Mouse (Mus musculus): ENCODE measurements around the gene Clec4n.
"Not testable (repeated sequence)": the region's sequence is repeated elsewhere in the genome, so short reads cannot be mapped to it uniquely, and the experiment has no call there.

The Clec4n gene

DNA sequence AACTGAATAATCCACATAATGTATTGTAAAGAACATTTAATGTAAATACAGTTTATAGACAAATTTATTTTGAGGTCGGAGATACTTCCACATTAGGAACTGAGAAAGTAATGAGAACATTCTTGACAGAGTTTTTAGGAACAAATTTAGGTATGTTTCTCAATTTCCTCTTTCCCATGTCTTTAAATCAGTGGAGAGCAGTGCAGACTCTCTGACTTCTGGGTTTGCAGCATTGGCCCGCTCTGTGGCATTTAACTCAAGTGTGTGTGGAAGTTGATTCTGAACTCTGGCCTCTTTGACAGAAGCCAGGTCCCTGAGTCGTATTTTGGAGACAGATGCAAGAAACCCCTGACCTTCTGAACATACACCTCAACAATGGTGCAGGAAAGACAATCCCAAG lies at the start of gene Clec4n:
Gene Clec4n, plus strand, starts transcription at position 200 of the 400 bp plus-strand sequence.
- DNase-seq (ENCODE audit: low spot score in 2 of 2) = no peak

DNA sequence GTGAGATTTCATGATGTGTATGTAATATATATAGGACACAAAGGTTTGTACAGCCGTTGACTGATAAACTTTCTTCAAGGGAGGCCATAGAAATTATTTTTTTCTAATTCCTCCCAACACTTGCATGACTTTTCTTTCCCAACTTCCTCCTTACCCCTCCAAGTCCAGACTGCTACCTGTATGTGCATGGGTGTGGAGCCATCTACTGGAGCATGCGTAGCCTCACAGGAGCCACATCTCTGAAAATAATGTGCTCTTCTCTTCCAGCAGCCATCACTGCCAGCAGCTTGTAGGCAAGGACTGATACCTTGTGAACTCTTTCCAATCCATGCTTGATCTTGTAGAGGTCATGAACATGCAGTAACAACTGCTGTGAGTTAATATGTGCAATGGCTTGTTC lies 44.8 kb upstream of the Clec4n start:
- not testable (repeated sequence) for DNase-seq (ENCODE audit: low spot score in 2 of 2)

DNA sequence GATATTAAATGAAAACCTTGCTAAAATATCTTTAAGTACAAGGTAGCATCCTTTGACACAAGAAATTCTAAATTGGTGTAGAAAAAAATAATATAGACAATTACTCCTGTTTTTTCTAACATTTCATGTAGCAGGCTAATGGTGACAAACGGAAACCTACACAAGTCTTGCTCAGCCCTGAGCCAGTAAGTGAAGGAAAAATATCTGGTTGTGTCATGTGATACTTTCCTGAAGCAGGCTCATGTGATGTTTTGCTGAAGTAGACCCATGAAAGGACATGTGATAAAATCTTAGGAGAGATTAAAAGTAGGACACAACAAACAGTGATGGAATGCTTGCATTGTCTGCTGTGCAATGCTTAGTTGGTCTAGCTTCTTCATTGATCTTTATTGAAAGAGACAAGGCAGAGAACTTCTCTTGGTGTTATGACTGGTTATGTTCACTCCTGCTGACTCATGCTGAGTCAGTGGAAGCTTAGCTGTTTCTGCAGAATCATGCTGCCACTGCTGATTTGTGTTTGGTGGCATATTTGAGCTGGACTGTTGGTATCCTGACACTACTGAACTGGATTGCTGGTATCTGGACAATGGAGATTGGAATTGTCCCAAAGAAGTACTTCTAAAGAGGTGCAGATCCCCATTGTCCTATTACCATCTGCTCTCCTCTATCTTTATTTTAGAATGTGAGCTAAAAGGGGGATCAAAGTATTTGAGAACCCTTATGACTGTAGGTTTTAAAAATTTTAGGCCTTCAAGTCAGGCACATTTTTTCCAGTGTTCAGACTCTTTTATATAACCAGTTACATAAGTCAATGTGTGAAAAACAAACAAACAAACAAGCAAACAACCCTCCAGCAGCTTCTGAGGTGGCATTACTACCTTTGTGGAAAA lies 22.2 kb upstream of the Clec4n start:
- DNase-seq (ENCODE audit: low spot score in 2 of 2) = peak in 1 of 2 experiments; percentile 3

DNA sequence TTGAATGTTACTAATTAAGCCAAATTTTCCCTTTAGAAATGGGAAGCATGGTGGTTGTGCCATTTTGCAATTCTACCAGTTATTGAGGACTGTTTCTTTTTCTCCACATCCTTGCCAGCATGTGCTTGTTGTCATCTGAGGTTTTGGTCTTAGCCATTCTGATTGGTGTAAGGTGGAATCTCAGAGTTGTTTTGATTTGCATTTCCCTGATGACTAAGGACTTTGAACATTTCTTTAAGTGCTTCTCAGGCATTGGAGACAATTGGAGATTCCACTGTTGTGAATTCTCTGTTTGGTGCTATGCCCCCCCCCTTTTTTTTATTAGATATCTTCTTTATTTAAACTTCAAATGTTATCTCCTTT lies 21.6 kb upstream of the Clec4n start:
- not testable (repeated sequence) for DNase-seq (ENCODE audit: low spot score in 2 of 2)

DNA sequence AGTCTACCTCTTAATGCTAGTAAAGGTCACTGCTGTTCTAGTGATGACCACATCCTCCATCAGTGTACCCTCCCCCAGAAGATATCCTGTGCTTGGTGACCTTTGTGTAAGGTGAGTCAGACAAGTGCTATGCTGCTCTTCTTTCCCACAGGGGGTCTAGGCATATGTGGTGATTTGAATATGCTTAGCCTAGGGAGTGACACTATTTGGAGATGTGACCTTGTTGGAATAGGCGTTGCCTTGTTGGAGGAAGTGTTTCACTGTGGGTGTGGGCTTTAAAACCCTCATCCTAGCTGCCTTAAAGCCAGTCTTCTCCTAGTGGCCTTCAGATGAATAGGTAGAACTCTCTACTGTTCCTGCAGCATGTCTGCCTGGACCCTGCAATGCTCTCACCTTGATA lies 17.9 kb upstream of the Clec4n start:
- no peak for DNase-seq (ENCODE audit: low spot score in 2 of 2)

DNA sequence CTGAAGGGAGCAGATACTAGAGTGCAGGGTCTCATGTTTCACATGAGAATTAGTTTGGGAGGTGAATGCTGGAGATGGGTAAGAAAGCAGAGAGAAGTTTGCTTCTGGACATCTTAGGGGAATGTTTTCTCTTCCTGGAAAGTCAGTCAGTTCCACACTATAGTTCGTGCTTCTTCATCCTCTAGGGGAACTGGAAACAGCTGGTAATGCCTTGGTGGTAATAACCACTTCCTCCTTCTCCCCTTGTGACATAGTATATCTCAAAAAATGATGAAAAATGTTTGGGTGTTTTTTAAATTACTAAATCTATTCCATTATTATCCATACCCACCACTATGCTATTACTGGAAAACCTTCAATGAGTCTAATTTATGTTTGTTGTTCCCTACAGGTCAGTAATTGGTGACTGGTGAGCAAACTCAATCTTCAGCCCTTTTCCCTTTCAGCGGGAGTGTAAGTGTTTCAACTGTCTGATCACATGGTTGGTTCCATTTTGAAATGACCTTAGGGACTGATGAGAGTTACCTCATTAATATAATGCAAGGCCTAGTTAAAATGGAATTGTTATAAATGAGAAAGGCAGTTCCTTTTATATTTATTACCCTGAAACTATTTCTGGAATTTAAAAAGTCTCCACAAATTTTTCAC lies 2.0 kb upstream of the Clec4n start:
- DNase-seq (ENCODE audit: low spot score in 2 of 2) = no peak

DNA sequence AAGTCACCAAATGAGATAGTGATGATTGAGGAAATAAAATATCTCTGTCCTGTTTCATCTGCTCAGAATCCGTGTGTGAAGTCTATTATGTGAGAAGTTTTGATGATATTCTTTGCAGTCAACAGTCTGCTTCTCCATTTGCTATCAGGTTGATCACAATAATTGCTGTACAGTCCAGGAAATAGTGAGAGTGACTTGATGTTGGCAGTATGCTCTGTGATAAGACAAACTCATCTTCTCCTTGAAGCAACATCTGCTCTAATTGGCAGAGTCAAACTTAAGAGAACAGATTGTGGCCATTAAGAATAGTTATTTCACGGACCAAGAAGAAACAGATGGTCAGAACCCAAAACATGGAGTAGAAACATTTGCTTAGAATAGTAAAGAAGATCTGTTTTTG lies 1.5 kb downstream of the Clec4n start:
- no peak for DNase-seq (ENCODE audit: low spot score in 2 of 2)

DNA sequence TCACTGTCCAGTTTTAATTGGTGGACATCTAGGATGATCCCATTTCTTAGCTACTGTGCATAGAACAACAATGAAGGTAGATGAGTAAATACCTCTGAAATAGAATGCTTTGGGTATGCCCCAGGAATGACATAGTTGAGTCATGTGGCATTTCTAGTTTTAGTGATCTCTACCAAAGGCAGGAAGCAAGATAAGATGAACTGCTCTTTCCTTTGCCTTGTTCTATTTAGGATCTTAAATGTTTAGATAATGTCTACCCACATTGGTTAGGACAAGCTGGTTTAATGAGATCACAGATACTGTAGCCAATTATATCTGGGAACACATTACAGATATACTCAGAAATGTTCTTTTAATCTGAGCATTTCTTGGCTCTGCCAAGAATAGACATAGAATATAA lies 7.9 kb downstream of the Clec4n start:
- DNase-seq (ENCODE audit: low spot score in 2 of 2) = no peak

DNA sequence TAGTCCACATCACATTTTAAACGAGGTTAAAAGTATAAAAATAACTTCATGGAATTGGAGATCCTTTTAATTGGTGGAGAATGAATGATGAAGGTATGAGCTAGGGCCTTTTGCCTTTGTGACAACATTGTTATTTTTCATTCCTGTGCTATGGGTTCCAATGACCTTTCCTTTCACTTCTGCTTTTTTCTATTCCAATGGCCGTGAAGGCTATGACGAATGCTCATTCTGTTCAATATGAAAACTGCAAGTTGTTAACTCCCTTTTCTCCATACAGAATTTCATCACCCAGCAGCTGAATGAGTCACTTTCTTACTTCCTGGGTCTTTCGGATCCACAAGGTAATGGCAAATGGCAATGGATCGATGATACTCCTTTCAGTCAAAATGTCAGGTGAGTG lies 14.6 kb downstream of the Clec4n start:
- no peak for DNase-seq (ENCODE audit: low spot score in 2 of 2)

DNA sequence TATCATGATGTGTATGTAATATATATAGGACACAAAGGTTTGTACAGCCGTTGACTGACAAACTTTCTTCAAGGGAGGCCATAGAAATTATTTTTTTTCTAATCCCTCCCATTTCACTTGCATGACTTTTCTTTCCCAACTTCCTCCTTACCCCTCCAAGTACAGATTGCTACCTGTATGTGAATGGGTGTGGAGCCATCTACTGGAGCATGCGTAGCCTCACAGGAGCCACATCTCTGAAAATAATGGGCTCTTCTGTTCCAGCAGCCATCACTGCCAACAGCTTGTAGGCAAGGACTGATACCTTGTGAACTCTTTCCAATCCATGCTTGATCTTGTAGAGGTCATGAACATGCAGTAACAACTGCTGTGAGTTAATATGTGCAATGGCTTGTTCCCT lies 19.2 kb downstream of the Clec4n start:
- DNase-seq (ENCODE audit: low spot score in 2 of 2) = not testable (repeated sequence)

DNA sequence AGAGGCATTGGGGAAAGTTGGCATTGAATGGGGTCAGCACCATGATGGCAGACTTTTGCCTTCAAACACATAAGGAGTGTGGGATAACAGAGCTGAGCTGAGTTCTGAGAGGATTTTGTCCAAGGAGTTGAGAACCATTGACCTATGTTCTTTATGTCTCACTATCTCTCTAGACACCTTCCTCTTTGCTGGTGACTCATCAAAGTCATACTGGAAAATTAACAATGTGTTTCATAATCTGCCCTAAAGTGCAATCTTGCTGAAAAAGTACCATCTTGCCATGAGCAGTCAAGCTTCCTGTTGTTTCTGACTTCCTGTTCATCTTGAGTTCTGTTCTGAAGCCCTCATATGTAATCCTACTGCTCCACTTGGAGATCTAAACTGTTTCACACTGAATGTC lies 23.1 kb downstream of the Clec4n start:
- DNase-seq (ENCODE audit: low spot score in 2 of 2) = no peak

DNA sequence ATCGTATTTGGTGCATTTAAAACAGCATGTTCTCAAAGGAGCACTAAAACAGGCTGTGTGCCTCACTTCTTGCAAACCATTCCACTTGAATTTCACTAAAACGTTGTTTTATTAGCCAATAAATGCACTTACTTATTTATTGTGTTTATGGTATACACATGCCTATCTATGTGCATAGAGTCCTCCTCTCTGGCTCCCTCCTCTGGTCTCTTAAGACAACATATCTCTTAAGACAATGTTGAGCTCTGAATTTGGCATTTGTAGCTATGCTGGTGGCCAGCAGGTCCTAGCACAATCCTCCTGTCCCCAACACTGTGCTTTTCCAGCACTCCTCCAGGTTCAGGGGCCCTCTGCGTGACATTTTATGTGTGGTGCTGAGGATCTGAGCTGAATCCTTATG lies 29.3 kb downstream of the Clec4n start:
- no peak for DNase-seq (ENCODE audit: low spot score in 2 of 2)

DNA sequence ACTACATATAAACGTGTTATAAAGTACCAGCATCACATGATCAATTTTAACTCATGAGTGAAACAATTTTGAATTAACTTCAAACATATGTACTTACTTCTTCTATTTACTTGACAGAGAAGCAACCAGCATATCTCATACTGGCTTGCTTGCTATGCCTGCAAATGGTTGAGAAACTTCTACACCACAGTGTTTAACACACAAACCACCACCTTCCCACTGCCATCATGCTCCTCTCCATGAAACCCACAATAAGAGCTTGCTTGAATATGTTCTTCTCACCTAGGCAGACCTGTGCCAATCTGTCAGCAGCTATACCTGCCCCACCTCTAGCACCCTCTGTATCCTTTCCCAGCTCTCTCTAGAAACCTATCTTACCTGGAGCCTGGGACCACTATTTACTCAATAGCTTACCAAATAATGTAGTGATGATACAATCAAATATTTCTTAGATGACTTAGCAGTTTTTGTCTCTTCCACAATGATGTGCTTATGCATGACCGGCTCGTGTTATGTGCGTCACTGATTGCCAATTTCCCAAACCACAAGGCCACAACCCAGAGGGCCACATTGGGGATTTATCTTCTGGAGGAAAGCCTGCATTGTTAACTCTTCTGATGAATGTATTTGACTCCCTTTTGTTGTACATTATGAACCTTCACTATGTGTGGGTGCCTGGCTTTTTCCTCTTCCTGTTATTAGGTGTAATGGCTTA lies 30.4 kb downstream of the Clec4n start:
- DNase-seq (ENCODE audit: low spot score in 2 of 2) = no peak

DNA sequence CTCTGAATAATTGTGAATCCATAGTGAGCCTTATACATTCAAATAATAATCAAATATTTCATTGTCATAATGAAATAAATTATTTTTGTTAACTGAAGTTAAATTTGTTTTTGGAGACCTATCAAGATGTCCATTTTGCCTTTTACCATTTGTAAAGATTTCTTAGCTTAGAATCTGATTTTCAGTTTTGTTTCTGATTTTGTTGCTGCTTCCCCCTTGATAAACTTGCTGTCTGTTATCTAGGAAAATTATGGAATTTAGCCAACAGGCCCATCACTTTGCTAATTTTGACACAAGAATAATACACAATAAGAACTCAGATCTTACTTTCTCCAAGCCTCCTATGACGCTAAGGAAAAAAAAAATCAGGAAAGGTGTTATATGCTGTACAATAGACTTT lies 31.2 kb downstream of the Clec4n start:
- DNase-seq (ENCODE audit: low spot score in 2 of 2) = no peak

DNA sequence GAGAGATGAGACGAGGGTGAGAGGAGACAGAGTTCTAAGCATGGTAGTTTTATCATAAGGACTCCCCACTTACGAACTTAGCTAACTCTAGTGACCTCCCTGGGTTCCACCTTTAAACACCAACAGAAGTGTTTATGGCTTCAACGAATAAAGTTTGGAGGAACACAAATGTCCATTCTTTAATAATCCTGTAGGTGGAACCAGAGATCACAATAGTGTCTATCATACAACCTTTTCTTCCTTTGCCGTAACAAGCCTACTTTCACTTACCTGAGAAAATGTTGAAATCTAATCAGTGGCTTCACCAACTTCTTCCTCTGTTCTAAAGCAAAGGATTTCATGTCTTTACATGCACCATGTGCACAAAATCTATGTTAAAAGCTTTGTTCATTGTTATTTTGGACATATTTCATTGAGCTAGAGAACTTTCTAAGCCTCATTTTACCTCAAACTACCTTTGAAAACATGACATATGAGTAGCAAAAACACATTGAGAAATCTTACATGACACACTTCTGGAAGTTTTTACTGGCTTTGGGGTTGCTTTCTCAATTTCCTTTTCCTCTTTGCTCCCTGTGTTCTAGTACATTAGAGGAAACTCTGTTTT lies 32.0 kb downstream of the Clec4n start, which contains the start of gene Clec4d:
Gene Clec4d, plus strand, starts transcription at position 557 of the 607 bp plus-strand sequence.
- DNase-seq (ENCODE audit: low spot score in 2 of 2) = no peak

DNA sequence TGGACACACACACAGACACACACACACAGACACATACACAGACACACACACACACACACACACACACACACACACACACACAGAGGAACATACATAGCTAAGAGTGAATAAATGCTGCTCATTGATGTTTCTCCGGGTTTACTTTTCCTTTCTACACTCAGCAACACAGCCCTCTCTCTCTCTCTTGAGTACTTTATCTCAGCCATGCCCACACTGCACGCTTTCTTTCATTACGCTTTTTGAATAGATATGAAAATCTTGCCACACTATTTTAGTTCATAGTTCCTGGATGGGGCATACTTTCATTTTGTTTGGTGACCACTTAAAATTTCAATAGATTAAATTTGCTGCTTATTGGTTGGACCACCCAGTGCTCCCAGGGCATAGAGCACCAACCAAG lies 34.6 kb downstream of the Clec4n start:
- no peak for DNase-seq (ENCODE audit: low spot score in 2 of 2)

DNA sequence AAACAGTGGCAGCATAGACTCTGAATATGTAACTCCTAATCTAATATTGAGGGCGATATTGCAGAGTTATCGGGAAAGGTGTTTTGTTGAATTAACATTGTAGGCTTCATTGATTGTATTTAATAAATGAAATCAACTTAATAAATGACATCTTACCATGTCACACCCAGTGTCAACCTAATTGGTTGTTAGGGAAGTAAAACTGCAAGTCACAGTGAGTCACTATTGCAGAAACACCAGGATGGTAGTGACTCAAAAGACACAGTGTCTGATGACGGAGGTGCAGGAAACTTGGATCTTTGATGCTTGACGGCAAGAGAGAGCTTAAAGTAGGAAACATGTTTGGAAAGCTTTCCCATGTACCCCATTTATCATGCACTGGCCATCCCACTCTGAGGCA lies 36.2 kb downstream of the Clec4n start:
- no peak for DNase-seq (ENCODE audit: low spot score in 2 of 2)

DNA sequence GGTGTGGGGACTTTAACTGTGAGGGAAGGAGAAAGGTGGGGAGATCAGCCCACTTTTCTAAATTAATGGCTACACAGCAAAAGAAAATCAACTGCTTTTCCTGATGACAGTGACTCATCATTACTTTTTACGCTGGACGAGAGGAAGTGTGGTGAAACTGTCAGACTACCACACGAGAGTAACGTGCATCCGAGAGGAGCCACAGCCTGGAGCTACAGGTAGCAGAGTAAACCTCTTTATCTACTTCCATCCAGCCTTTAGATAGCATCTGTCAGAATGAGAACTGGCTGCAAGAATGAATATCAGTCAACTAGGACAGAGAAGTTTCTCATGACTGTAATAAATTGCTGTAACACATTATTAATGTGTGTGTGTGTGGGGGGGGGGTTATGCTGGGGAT lies 37.3 kb downstream of the Clec4n start:
- no peak for DNase-seq (ENCODE audit: low spot score in 2 of 2)

DNA sequence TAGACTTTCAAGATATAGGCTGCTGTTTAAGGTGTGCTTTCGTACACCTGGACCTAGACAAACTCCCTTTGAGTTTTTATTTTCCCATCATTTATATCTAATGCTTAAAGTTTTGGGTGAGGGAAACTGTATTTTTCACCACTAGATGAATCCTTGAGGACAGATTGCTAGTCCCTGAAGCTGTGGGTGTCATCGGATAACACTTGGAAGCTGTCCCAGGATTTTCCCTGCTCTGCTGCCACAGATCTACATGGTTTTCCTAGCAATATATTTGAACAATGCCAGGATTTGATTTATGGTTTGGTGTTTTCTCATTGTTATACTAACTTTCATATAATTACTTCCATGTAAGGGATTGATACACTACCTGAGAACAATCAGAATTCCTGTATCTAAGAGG lies 49.8 kb downstream of the Clec4n start:
- DNase-seq (ENCODE audit: low spot score in 2 of 2) = no peak

DNA sequence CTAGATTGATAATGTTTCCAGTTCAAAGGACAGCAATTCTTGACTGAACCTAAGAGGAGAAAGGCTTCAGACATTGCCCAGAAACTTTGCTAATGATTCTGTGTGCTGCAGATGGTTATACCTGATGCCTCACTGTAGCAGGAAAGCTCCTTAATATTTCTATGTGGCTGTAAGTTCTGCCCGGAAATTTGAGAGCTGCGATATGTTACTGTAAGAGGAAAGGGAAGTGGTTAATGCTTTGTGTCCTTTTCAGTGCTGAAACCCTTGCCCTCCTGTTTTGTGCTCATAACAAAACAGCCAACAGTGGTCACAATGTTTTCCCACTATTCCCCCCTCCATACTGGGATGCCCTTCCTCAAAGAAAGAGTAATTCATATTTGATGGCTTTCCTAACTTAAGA lies 56.7 kb downstream of the Clec4n start:
- no peak for DNase-seq (ENCODE audit: low spot score in 2 of 2)

DNA sequence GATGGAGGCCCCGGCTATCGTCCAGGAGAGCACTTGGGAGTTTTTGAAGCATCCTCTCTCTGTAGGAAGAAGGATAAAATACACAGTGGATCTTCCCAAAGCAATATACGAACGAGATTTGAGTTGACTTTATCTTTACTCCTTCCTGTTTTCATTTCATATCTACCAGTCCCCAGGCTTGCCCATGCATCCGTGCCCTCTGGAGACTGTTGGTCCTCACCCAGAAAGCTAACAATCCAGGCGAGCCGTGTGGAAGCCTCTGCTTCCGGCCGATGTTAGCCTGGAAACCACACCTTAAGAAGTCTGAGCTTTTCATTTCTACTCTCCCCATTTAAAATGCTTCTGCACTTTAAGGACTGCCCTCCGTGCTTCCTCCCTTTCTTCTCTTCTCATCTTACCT lies 59.3 kb downstream of the Clec4n start:
- DNase-seq (ENCODE audit: low spot score in 2 of 2) = no peak

DNA sequence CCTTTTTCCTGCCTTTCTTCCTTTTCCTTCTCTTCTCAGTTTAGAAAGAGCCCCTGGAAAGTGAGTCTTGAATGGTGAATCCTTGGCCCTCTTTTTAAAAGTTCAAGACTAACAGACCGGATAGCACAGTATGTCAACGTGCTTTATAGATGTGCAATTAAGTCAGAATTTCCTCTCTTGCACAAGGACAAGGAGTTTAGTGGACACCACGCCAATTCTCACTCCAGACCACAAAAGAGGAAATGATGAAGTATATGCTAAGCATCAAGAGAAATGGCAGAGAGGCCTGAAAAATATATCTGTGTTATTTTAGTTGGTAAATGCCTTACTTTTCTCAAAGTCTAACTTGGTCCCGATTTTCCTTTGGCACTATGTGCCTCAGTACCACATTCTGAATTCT lies 60.1 kb downstream of the Clec4n start, which contains the start of gene Clec4e:
Gene Clec4e, minus strand, starts transcription at position 118 of the 400 bp plus-strand sequence.
- no peak for DNase-seq (ENCODE audit: low spot score in 2 of 2)
